Mouse (Mus musculus): ENCODE data around the gene Lipa.

The Lipa gene

GRCm38 (mm10) chr19:34521978-34522377 is 5.3 kb downstream of the Lipa start:
- no peak for DNase-seq

- no peak for DNase-seq
Measured at GRCm38 (mm10) chr19:34521361-34521760, 5.9 kb downstream of the Lipa start.

GRCm38 (mm10) chr19:34520051-34520450 is 7.2 kb downstream of the Lipa start:
- DNase-seq = peak in 1 of 2 experiments; percentile 58

- peak in 1 of 2 experiments; percentile 53 for DNase-seq
Measured at GRCm38 (mm10) chr19:34519646-34520045, 7.6 kb downstream of the Lipa start.

GRCm38 (mm10) chr19:34518786-34519185 is 8.5 kb downstream of the Lipa start:
- peak in 1 of 2 experiments; percentile 39 for DNase-seq

GRCm38 (mm10) chr19:34517812-34518594 is 9.3 kb downstream of the Lipa start:
- DNase-seq = peak; percentile 69 to 83

GRCm38 (mm10) chr19:34517197-34517596 is 10.1 kb downstream of the Lipa start:
- peak; percentile 32 to 58 for DNase-seq

- no peak for DNase-seq
Measured at GRCm38 (mm10) chr19:34516346-34516745, 10.9 kb downstream of the Lipa start.

GRCm38 (mm10) chr19:34515681-34516080 is 11.6 kb downstream of the Lipa start:
- DNase-seq = no peak

GRCm38 (mm10) chr19:34511528-34511927 is 15.7 kb downstream of the Lipa start:
- DNase-seq = no peak

GRCm38 (mm10) chr19:34510717-34511116 is 16.6 kb downstream of the Lipa start:
- DNase-seq = no peak

GRCm38 (mm10) chr19:34505161-34505721 is 22.0 kb downstream of the Lipa start:
- no peak for DNase-seq

GRCm38 (mm10) chr19:34500763-34501162 is 26.5 kb downstream of the Lipa start:
- DNase-seq = peak; percentile 77 to 81

- DNase-seq = peak; percentile 75 to 83
Measured at GRCm38 (mm10) chr19:34496353-34496752, 30.9 kb downstream of the Lipa start.

- DNase-seq = no peak
Measured at GRCm38 (mm10) chr19:34493859-34494258, 33.4 kb downstream of the Lipa start.

GRCm38 (mm10) chr19:34483547-34483946 is 43.7 kb downstream of the Lipa start:
- DNase-seq = peak; percentile 72 to 75

GRCm38 (mm10) chr19:34474991-34475971 is 52.0 kb downstream of the Lipa start, which contains the start of gene Ch25h:
Gene Ch25h, minus strand, starts transcription at chr19:34475164.
- DNase-seq = peak; percentile 57 to 79

GRCm38 (mm10) chr19:34474228-34474990 is 52.9 kb downstream of the Lipa start:
- DNase-seq = peak in 1 of 2 experiments; percentile 33

GRCm38 (mm10) chr19:34471703-34472102 is 55.6 kb downstream of the Lipa start:
- no peak for DNase-seq

- DNase-seq = no peak
Measured at GRCm38 (mm10) chr19:34468794-34469193, 58.5 kb downstream of the Lipa start.

- peak in 1 of 2 experiments; percentile 45 for DNase-seq
Measured at GRCm38 (mm10) chr19:34468216-34468615, 59.1 kb downstream of the Lipa start.

- no peak for DNase-seq
Measured at GRCm38 (mm10) chr19:34464453-34464852, 62.8 kb downstream of the Lipa start.

All from kidney, postnatal 36 days (tissue).